Mouse (Mus musculus): ENCODE measurements at regions not wholly inside any gene's neighbourhood (a gene's known extent, or its start where the extent isn't known, plus 50 kb on each side); places are given as distances from the start of the nearest gene placed in this dataset.

DNA sequence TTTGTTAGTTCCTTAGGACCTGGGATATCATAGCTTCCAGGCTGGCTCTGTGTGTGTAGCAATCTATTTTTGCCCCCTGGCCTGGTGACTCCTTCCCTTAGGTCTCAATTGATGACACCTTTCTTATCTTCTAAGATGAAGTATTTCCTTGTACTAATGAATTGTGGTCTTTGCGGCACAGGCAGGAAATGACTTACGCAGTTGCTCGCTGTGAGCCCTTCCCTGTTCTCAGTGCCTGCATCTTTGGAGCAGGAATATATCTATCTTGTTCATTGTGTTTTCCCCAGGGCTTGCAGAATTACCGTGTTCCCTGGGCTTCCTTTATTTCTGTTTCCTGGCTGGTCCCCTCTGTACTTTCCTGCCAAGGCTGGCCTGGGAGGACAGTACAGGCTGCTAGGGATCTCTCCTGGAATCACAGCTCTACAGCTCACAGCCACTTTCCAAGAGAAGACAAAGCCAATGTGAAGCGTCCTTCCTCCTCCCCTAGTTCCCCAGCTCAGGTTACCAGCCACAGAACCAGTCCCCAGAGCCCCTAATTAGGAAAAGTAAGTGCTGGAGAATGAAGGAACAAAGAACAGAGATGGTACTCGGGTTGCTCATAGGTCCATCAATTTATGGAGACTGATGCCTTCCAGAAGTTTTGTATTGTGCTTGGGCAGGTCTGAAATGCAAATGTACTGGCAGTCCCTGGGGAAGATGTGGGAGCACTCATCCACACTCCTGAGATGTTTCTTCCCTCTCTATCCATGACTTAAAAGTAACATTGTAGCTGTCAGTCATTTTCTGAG is 119.2 kb upstream of the Eef2kmt start:
- DNase-seq: peak; percentile 12

DNA sequence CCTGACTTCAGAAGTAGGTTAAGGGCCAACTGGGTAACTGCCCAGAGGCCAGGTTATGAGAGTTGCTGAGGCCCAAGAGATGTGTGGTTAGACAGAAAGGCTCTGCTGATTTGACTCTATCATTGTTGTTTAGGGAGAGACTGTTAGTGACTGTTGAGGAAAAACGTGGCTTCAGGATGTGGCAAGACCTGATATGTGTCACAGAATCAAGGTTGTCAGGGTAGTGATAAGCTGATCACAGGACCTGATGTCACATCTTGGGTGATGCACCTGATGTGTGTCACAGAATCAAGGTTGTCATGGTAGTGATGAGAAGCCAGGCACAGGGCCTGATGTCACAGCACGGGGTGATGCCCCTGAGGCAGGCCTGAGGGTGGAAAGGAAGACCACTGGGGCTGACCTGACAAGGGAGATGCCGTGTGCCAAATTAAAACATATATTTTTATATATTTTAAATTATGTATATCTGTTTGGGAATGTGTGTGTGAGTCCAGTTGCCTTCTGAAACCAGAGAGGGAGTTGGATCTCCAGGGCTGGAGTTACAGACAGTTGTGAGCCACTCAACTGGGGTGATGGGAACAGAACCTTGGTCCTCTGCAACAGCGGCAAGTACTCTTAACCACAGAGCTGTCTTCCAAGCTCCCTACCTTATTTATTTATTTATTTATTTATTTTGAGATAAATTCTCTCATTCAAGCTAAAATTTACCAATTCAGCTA is 115.6 kb upstream of the Eef2kmt start:
- DNase-seq: no peak

DNA sequence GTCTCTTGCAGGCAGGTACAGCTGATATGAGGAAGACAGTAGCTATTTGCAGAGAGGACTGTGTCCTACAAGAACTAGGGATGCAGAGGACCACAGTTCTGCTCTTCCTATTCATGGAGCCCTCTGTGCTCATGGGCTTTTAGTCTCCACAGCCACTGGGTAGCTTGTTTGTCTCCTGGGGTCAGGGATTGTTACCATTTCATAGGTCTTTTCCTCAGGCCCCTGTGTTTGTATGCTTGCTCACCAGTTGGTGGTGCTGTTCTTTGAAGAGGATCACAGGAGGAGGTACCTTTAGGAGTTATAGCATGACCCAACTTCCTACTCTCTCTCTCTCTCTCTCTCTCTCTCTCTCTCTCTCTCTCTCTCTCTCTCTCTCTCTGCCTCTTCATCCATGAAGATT is 114.7 kb upstream of the Eef2kmt start:
- DNase-seq: no peak

DNA sequence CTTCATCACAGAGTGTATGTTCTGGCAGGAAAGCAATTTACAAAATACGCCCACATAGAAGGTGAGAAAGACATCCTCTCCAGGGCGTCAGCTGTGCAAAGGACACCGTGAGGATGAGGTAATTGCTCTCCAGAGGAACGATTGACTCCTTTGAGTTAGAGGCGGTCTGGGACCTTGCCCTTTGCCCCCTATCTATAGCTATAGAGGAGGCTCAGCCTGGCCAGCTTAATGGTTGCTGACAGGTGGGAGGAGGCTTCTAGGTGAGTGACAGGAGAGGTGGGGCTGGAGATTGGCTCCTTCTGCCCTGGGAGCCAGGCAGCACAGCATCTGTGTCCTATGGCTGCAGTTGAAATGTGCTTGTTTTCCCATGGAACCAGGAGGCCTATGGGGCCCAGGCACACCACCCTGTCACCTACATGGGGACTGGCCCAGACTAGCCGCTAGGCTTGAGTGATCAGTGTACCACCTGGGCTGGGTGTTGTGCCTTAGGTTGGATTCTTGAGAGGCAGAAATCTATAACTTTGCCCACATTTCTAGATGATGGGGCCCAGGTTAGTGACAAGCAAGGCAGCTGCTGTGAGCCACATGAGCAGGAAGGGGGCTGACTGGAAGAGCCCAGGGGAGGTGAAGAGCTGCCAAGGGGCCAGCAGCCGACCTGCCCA is 113.2 kb upstream of the Eef2kmt start:
- DNase-seq: no peak

DNA sequence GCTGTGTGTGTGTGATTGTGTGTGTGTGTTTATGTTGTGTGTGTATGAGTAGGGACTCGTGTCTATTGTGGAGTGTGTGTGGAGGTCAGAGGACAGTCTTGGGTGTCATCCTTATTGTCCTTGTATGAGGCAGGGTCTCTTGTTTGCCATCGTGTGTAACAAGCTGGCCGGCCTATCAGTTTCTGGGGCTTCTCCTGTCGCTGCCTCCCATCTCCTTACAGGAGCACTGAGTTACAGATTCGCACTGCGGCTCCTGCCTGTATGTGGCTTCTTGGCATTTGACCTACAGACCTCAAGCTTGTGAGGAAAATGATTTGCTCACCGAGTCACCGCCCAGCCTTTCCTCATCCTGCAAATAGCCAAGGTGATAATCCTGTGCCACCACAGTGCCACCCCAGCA is 112.6 kb upstream of the Eef2kmt start:
- DNase-seq: no peak

DNA sequence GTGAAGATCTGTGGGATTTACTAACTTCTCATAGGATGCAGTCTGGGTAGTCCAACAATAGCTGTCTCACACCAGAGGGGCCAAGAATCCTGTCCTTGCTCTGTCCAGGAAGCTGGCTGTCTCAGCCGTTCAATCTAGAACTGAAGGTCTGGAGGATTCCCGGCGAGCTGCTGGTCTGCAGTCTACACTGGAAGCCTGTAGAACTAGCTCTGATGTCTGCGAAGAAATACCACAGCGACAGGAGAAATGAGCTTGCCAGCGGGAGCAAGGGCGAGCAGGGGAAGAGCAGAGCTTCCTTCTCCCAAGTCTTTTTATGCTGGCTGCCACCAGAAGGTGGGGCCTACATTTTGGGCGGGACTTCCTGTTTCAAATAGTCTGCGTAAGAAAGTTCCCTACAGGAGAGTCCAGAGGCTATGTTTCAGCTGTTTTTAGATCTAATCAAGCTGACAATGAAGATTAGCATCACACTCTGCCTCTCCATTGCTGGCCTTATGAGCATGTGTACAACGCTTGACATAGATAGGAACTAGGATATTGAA is 111.9 kb upstream of the Eef2kmt start:
- DNase-seq: no peak

DNA sequence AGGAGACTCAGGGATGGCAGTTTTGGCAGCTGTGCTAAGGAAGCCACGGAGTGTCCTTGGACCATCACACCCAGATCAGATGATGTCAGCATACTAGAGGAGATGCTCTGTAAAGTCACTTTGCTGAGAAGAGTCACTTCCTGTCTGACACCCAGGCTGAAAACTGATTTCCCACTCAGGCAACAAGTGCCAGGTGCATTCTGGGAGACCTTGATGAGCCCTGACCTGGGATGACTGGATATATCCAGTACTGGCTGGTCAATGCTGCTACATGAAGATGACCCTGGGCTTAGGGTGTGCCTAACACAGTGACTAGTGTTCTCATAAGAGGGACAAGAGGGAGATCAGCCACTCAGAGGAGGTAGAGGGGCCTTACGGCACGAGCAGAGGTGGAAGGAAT is 110.2 kb upstream of the Eef2kmt start:
- no peak for DNase-seq

DNA sequence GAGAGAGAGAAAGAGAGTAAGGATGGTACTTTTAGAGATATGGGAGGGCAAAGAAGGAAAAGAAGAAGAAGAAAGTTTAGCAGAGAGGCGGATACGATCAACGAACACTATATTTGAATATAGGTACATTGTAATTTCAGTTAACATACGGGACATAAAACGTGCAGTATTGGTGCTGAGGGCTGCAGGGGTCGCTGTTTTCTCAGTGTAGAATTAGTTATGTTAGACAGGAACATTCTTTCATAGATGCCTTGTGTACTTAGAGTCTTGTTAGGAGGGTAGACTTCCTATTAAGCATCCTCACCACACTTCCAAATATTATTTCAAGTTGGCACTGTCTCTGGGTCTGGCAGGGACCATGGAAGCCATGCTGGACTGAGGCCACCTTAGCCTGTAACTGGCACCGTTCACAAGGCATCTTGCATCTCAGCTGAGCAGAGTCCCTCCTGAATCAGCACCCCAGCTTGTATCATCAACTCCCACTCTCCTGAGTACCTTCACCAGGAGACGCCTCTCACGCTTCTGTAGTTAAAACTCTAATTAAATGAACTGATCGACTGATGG is 107.3 kb upstream of the Eef2kmt start:
- DNase-seq: no peak

DNA sequence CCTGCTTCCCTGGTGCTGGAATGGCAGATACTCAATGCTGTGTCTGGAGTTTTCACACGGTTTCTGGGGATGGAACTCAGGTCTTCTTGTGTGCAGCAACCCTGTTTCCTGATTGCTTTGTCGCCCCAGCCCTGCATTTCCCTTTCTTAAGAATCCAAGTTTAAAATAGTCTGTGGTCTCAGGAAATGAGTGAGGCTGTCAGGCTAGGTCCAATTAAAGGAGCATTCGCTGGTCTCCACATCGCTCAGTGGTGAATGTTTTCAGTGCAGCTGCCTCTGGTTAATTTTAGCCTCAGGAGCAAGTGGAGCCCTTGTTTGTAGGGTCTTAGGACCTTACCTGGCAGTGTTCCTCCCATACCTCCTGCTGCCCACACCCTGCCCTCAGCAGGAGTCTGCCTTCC is 103.4 kb upstream of the Eef2kmt start:
- DNase-seq: no peak

DNA sequence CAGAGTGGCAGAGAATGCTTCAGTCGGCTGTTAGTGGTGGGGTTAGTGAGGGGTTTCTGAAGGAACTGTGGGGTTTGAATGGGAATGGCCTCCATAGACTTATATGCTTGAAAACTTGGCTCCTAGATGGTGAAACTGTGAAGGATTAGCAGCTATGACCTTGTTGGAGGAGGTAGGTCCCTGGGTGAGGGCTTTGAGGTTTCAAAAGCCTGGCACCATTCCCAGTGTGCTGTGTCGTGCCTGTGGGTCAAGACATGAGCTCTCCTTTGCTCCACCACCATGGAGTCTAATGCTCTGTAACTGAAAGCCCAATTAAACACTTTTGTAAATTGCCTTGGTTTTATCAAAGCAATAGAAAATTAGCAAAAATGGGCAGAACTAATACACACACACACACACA is 98.1 kb upstream of the Eef2kmt start:
- peak; percentile 32 for DNase-seq

DNA sequence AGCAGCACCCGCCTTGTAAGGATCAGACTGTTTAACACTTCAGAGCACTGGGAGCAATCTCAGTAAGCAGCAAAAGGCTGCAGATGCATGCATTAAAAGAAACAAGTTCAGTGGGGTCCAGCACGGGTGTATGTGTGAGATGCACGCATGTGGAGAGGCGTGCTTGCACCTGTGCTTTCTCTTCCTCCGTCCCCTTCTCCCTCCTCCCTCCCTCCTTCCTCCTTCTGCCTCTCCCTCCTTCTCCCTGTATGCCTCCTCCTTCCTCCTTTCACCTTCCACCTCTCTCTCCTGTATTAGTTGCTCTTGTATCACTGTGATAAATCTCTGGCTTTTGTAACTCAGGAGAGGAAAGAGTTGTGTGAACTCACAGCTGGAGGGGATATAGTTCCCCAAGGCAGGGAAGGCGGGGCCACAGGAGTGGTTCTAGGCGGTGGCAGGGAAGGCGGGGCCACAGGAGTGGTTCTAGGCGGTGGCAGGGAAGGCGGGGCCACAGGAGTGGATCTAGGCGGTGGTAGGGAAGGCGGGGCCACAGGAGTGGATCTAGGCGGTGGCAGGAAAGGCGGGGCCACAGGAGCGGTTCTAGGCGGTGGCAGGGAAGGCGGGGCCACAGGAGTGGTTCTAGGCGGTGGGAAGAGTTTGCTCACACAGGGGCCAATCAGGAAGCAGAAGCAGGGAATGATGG is 96.2 kb upstream of the Eef2kmt start:
- DNase-seq: no peak

DNA sequence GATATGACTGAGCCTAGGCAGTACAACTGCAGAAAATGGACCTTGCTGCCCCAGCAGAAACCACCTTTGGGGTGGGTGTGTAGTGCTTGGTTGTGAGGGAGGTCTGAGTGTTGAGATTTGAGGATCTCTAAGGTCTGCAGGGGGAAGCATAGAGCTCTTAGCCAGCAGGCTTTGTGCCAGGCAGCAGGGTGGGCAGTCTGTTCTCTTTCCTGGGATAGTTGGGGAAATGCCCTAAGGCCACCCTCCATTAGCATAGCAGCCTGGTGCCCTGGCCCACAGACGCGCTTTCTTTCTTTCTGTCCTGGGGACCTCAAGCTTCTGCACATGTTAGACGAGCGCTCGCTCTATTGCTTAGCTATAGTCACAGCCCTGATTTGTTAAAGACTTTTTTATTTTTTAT is 91.4 kb upstream of the Eef2kmt start:
- DNase-seq: no peak

DNA sequence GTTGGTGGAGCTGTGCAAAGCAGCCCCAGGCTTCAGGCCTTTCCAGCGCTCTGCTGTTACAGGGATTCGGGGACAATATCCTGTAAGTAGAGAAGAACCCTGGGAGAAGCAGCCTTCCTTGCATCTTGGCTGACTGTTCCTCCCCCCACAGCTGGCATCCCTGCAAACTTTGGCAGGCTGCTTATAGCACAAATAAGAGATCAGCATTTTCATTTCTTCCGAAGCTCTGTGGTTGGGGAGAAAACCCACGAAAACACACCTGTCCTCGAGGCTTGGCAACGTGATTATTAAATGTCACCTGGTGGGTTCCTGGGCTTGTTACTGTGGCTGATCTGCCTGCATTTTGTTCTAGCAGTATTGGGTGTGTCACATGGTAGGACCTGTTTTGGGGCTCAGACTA is 86.5 kb upstream of the Eef2kmt start:
- no peak for DNase-seq

DNA sequence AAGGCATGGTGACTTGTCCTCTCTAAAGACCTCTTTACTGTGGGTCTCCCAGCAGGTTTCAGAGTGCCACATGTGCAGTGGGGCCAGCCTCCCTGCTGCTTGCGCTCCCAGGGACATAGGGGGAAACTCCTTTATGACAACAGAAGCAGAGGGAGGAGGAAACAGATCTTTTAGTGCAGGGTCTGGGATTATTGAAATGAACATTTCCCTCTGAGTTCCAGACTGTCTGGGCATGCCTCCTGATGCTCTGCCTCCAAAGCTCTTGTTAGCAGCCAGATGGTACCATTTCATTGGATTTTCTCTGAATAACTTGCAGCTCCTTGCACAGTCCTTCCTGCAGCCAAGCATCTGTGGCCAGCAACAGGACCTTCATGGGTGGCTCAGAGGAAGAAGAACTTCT is 60.5 kb upstream of the Eef2kmt start:
- DNase-seq: no peak

DNA sequence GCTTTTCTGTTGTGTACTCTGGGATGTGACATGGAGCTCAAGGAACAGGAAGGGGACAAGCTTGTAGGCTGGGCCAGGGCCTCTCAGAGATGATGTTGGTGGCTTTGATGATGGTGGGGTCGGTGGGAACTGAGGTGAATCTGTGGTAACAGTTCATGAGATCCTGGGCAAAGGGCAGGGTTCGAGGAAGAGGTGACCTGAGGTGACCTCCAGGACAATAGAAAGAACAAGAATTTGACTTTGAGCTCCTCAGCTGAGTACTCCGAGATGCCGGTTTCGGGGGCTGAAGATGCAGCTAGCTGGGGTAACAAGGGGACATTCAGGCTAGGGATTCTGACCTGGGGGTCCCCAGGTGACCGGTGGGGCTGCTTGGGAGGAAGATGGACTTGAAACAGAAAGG is 57.5 kb upstream of the Eef2kmt start:
- DNase-seq: no peak

DNA sequence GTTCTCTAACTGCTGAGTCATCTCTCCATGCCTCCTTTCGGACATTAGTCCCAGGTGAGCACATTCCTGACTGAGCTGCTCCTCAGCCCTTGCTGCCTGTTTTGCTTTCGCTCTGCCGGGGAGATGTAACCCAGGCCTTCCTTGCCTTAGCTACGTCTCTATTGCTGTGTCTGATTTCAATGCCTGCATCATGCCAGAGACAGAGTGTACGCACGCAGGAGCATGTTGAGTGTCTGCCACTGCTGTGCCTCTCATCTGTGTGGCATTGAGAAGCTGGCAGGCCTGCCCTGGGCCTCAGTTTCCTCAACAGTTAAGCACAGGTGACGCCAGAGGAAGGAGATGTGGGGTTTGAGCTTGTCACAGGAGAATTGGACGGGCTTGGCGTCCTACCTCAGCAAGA is 55.7 kb upstream of the Eef2kmt start:
- DNase-seq: no peak

DNA sequence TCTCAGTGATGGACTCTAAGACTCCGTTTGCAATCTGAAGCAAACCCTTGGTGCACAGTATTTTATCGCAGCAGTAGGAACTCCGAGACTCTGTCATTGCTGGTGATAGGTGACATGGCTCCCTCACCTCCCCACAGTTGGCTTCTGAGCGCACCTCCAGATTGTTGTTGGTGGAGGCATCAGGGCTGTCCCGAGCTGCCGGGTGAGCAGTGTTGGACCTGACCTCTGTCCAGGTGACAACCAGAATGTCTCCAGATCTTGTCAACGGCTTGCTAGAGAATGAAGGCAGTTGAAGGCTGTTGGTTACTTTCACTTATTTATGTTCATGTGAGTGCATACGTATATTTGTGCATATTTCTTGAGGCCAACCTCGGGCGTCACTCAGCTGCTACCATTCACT is 55.0 kb upstream of the Eef2kmt start:
- no peak for DNase-seq

DNA sequence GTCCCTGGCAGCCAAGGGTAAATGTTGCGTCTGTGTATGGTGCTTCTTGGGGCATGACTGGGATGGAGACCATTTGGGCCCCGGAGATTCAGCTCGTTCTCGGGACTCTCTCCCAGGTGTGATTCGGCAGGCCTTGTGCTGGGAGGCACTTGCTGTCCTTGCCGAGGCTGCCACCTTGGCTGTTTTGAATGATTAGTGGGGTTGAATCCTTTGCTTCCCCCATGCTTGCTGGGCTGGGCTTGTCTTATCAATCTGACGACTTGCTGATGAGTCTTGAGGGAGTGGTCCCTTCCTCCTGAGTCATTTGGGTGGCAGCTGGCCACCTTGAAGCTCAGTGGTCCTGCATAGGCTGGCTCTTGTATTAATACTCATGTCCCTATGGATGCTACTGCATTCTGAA is 52.0 kb upstream of the Eef2kmt start:
- DNase-seq: no peak

DNA sequence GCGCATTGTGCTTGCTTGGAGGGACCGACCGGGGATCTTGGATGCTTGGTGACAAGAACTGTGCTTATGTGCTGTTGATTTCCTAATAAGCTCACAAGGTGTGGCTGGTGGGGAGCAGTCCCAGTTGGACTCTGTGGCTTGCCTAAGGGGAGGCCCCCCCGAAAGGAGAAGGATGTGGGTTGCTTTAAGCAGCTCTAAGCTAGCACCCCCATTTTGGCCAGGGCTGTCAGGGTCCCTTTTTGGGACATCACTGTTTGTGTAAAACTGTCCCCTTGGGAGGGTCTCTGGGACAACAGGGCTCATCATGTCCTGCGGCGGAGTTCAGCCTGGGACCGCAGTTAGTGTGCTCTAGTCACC is 51.4 kb upstream of the Eef2kmt start:
- no peak for DNase-seq

DNA sequence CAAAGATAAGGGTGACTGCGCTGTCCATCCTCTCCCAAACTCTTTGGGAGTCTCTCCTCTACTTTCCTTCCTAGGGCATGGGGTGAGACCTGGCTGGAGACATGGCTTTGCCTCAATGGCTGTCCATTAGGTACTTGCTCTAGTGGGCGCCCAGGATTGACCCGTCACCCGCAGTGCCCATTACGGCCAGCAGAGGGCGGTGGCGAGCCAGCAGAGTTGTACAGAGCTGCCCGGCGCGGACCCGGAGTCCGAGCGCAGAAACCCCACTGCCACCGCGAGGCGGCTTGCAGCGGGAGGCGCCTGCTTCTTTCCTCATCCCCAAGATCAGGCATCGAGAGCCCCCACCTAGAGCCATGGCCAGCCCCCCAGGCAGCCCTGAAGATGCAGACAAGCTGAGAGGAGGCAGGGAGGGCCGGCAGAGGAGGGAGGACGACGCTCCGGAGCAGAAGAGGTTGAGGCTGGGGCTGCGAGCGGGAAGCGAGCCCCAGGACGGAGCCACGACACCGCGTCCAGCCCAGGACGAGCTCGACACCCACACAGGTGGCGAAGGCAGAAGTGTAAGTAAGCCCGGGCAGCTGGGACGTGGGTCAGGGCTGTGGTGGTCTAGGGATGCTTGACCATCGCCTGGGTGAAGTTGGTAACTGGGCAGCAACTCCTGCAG is 50.9 kb upstream of the Eef2kmt start:
- peak; percentile 77 for DNase-seq

Data from adrenal gland, adult 8-10 months (tissue).